Mouse (Mus musculus) intestine, embryonic 16.5 days (tissue): ENCODE measurements around the gene Gpr18. TPM values are rescaled to one million over a fixed set of nuclear protein-coding genes. Genes with fewer than 3 reads are reported as not detected.

ENCODE experiments used
- ATAC-seq: fragments of 200-750 bp; cut with Nextera tagmentation; 2 replicates; pipeline ENCODE4 v1.8.0; 2017; ENCODE audit warnings: moderate TSS enrichment, moderate library complexity
- H3K27ac ChIP-seq: fragments of 300-500 bp; sonication (generic); 2 replicates; pipeline ENCODE4 v1.5.1; 2014; ENCODE audit warnings: mild to moderate bottlenecking, low read length
- H3K27me3 ChIP-seq: fragments of 300-500 bp; sonication (generic); replicated peaks from 2 replicates; pipeline ENCODE4 v1.6.1; 2014; ENCODE audit warnings: low read length, control low read depth, mixed read lengths; ENCODE audit not compliant: control insufficient read depth, insufficient read depth
- H3K36me3 ChIP-seq: fragments of 300-500 bp; sonication (generic); 2 replicates; pipeline ENCODE4 v1.6.1; 2014; ENCODE audit warnings: low read length, control low read depth; ENCODE audit not compliant: control insufficient read depth, insufficient read depth
- H3K4me1 ChIP-seq: fragments of 300-500 bp; sonication (generic); 2 replicates; pipeline ENCODE4 v1.6.1; 2014; ENCODE audit warnings: low read length, control low read depth, mixed read lengths; ENCODE audit not compliant: control insufficient read depth, insufficient read depth
- H3K4me2 ChIP-seq: fragments of 300-500 bp; sonication (generic); 2 replicates; pipeline ENCODE4 v1.6.1; 2014; ENCODE audit warnings: low read depth, low read length, control low read depth
- H3K4me3 ChIP-seq: fragments of 300-500 bp; sonication (generic); 2 replicates; pipeline ENCODE4 v1.5.1; 2014; ENCODE audit warnings: mild to moderate bottlenecking, low read length
- H3K9ac ChIP-seq: fragments of 300-500 bp; sonication (generic); 2 replicates; pipeline ENCODE4 v1.6.1; 2014; ENCODE audit warnings: low read depth, low read length
- H3K9me3 ChIP-seq: fragments of 300-500 bp; sonication (generic); 2 replicates; pipeline ENCODE4 v1.6.1; 2016; ENCODE audit warnings: low read length, control low read depth; ENCODE audit not compliant: control insufficient read depth
- WGBS: fragments of 180-500 bp; shearing (Covaris S2); extraction: QIAGEN DNeasy Blood & Tissue Kit; methylation state at CpG from one replicate; pipeline ENCODE4 v1.1.7; 2014; 5-methylcytosine and 5-hydroxymethylcytosine counted together
- polyA plus RNA-seq: library from polyadenylated mRNA; unstranded; fragments of >200 nt; fragmentation: Nextera tagmentation; extraction: Ambion mirVana; gene quantifications from 2 replicates; pipeline ENCODE4 v1.2.1, GENCODE M21; 2015

The Gpr18 gene
- polyA plus RNA-seq, 1 experiment from 2014 or later, result 0.34 TPM

GRCm38 (mm10) chr14:121899071-121899470 lies 16.5 kb downstream of the Gpr18 start:
- no peak for ATAC-seq
- Histone ChIP-seq H3K4me3 (no peak overlapping the region), H3K27me3 (no peaks in the 10 kb centered on the region), H3K36me3 (no peaks in the 10 kb centered on the region), H3K9ac (no peak overlapping the region), H3K9me3 (no peaks in the 10 kb centered on the region), H3K4me2 (no peak overlapping the region), H3K4me1 (peaks cover 3% of the 10 kb centered on the region; the same call in 1 of the 2 replicates), H3K27ac (no peak overlapping the region)
- WGBS, result 66% methylated on average over 3 of the region's 3 CpGs

DNA sequence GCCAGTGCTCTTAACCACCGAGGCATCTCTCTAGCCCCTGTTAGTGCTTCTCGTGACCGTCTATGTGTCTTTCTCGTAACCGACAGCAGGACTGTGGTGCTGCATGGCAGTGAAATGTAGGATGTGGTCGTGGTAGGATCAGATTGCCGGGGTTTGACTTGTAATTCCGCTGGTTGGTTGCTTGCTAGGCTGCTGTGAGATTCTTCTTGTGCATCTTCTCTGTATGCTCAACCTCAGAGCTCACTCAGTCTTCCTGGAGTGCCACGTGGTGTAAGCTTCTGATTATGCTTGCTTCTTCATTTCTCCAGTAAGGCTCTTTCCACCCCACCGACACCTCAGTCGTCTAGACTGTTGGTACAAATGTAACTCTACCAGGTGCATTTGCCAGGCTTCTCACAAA lies 17.1 kb downstream of the Gpr18 start:
- no peaks in the 10 kb centered on the region for H3K9me3 ChIP-seq
- H3K9ac ChIP-seq, result no peak overlapping the region
- peaks cover 9% of the 10 kb centered on the region for H3K4me1 ChIP-seq
- no peaks in the 10 kb centered on the region for H3K27me3 ChIP-seq
- no peak overlapping the region for H3K4me2 ChIP-seq
- ATAC-seq, result no peak
- 91% methylated on average over 11 of the region's 11 CpGs for WGBS
- H3K27ac ChIP-seq, result no peak overlapping the region
- no peak overlapping the region for H3K4me3 ChIP-seq
- H3K36me3 ChIP-seq, result no peaks in the 10 kb centered on the region

- Histone ChIP-seq H3K4me1 (peaks cover 14% of the 10 kb centered on the region), H3K36me3 (no peaks in the 10 kb centered on the region), H3K9ac (no peak overlapping the region), H3K4me3 (no peak overlapping the region), H3K9me3 (no peaks in the 10 kb centered on the region), H3K4me2 (no peak overlapping the region), H3K27ac (no peak overlapping the region), H3K27me3 (no peaks in the 10 kb centered on the region)
- 80% methylated on average over 2 of the region's 2 CpGs for WGBS
- no peak for ATAC-seq
Observed at GRCm38 (mm10) chr14:121897773-121898172, 17.8 kb downstream of the Gpr18 start.

DNA sequence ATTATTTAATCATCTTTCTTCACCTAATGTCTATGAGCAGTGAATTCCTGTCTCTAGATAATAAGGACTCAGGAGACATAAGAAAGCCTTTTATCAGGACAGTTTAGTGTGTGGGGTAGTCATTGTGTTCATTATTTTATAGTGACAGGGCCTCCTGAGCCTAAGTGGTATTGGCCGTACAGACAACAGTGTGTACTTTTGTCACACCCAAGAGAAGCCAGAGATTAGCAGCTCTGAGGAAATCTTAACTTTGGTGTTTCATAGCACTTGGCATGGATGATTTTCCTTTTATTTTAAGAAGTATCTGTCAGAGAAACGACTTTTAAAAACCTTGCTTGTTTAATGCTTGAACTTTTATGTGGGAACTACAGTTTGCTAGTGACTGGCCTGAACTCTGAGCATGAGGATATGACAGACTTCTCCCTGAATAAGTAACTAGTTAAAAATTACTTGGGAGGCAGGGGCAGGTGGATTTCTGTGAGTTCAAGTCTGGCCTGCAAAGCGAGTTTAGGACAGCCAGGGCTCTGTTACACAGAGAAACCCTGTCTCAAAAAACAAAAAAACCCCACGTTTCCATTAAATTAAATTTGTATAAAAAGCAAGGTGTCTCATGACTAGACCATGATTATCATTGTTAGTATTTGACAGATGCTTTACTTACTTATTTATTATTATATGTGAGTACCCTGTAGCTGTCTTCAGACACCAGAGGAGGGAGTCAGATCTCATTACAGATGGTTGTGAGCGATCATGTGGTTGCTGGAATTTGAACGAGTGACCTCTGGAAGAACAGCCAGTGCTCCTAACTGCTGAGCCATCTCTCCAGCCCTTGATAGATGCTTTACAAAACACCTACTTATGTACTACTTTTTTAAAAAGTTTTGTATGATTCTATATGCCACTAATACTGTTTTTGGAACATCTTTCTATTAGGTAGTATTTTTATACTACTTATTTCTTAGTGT lies 19.2 kb downstream of the Gpr18 start:
- no peak overlapping the region for H3K27ac ChIP-seq
- WGBS, result 42% methylated on average over 6 of the region's 6 CpGs
- peak; percentile 55; the same call in 1 of the 2 replicates for ATAC-seq
- no peaks in the 10 kb centered on the region for H3K9me3 ChIP-seq
- no peak overlapping the region for H3K4me3 ChIP-seq
- no peak overlapping the region for H3K4me2 ChIP-seq
- H3K27me3 ChIP-seq, result no peaks in the 10 kb centered on the region
- peaks cover 14% of the 10 kb centered on the region for H3K4me1 ChIP-seq
- H3K36me3 ChIP-seq, result no peaks in the 10 kb centered on the region
- no peak overlapping the region for H3K9ac ChIP-seq

DNA sequence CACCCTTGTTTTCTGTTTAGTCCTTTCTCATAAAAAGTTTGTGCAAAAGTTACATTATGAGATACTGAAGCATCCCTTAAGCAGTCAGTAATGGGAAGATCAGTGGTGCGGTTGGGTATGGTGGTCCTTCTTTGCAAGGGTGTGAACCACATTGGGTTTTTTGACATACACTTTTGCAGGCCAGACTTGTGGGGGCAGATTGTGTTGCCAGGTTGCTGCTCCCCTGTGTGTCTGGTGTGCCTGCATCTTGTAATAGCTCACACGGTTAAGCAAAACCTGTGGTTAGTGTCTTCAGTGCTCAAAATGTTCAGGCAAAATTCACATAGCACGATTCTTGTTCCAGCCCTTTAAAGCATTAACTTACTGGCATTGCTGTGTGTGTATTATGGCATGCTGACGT lies 20.3 kb downstream of the Gpr18 start:
- ATAC-seq, result no peak
- peaks cover 14% of the 10 kb centered on the region for H3K4me1 ChIP-seq
- no peaks in the 10 kb centered on the region for H3K36me3 ChIP-seq
- WGBS, result 88% methylated on average over 4 of the region's 4 CpGs
- no peaks in the 10 kb centered on the region for H3K27me3 ChIP-seq
- H3K4me2 ChIP-seq, result no peak overlapping the region
- no peak overlapping the region for H3K27ac ChIP-seq
- H3K4me3 ChIP-seq, result no peak overlapping the region
- H3K9ac ChIP-seq, result no peak overlapping the region
- no peaks in the 10 kb centered on the region for H3K9me3 ChIP-seq

DNA sequence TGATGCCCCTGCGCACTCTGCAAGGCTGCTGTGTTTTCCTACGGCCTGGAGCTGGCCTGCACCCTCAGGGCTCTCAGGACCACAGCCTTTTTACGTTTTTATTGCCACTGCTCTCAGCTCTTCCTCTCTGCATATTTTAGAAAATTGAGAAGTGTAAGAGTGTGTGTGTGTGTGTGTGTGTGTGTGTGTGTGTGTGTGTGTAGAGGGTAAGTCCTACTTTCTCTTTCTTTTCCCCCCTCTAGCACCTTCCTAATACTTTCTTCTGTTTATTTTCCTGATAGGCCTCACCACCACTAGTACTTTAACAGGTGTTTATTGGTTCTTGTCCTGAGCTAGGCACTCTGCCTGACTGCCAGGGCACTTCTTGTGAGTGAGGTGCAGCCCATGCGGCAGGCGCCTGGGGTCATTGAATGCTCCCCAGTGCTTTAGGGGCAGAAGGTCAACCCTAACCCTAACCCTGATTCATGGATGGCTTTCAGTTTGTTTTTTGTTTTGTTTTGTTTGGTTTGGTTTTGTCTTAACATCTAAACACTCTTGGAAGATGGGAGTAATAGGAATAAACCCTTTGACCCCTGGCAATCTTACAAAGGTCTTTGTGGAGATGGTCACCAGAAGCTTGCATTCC lies 21.0 kb downstream of the Gpr18 start:
- Histone ChIP-seq H3K4me1 (peaks cover 14% of the 10 kb centered on the region), H3K27me3 (no peaks in the 10 kb centered on the region), H3K4me2 (no peak overlapping the region), H3K9me3 (no peaks in the 10 kb centered on the region), H3K4me3 (no peak overlapping the region), H3K9ac (no peak overlapping the region), H3K27ac (no peak overlapping the region), H3K36me3 (no peaks in the 10 kb centered on the region)
- 70% methylated on average over 5 of the region's 5 CpGs for WGBS
- no peak for ATAC-seq

- Histone ChIP-seq H3K4me1 (peaks cover 14% of the 10 kb centered on the region), H3K9me3 (no peaks in the 10 kb centered on the region), H3K4me2 (no peak overlapping the region), H3K27ac (no peak overlapping the region), H3K9ac (no peak overlapping the region), H3K4me3 (no peak overlapping the region), H3K36me3 (no peaks in the 10 kb centered on the region), H3K27me3 (no peaks in the 10 kb centered on the region)
- peak; percentile 61 for ATAC-seq
- 56% methylated on average over 6 of the region's 6 CpGs for WGBS
Observed at GRCm38 (mm10) chr14:121893747-121894146, 21.8 kb downstream of the Gpr18 start.

DNA sequence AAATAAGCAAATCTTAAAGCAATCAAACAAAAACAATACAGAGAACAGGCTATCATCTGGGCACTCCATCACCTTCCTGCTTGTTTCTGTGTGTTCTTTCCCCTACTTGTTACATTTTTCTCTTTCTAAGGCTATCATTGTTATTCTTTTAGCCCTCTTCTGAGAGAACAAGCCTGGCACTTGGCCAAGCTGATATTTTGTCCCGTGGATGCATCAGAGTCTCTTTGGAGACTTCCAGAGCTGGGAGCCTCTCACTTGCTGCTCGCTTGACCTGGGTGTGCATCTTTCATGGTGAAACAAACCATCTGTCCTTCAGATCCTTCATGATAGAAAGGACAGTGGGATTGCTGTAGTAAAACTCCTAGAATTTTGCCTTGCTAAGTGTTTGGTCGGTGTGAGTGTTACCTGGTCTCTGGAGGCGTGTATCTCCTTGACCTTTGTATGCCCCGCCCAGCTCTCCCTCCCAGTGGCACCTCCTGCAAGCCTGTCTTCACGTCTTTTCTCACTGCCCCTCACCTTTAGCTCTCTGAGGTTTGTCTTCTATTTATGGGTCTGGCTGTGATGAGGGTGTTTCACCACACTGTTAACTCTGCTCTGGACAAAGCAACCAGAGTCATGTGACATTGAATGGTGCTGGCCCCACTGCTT lies 31.3 kb downstream of the Gpr18 start:
- ATAC-seq, result peak; percentile 71
- no peaks in the 10 kb centered on the region for H3K36me3 ChIP-seq
- no peak overlapping the region for H3K4me3 ChIP-seq
- H3K27ac ChIP-seq, result peak overlapping the region; percentile 67; the same call in 1 of the 2 replicates
- peaks cover 43% of the 10 kb centered on the region for H3K4me1 ChIP-seq
- H3K9me3 ChIP-seq, result no peaks in the 10 kb centered on the region
- H3K9ac ChIP-seq, result no peak overlapping the region
- no peaks in the 10 kb centered on the region for H3K27me3 ChIP-seq
- no peak overlapping the region for H3K4me2 ChIP-seq
- 36% methylated on average over 6 of the region's 6 CpGs for WGBS

- H3K36me3 ChIP-seq, result no peaks in the 10 kb centered on the region
- WGBS, result 74% methylated on average over 7 of the region's 7 CpGs
- peaks cover 49% of the 10 kb centered on the region for H3K4me1 ChIP-seq
- no peak overlapping the region for H3K4me3 ChIP-seq
- ATAC-seq, result no peak
- H3K9me3 ChIP-seq, result no peaks in the 10 kb centered on the region
- H3K27me3 ChIP-seq, result no peaks in the 10 kb centered on the region
- no peak overlapping the region for H3K4me2 ChIP-seq
- H3K27ac ChIP-seq, result no peak overlapping the region
- H3K9ac ChIP-seq, result no peak overlapping the region
Observed at GRCm38 (mm10) chr14:121881211-121881610, 34.4 kb downstream of the Gpr18 start.
